Mouse (Mus musculus): Measurements from ENCODE around the gene Rtn2. TPM values are rescaled to one million over a fixed set of nuclear protein-coding genes. Genes with fewer than 3 reads are reported as not detected.

Rtn2 gene
- 20.2 and 20.9 TPM in 2 replicates for polyA plus RNA-seq (2015; fragmentation: Nextera tagmentation; extraction: Ambion mirVana)

DNA sequence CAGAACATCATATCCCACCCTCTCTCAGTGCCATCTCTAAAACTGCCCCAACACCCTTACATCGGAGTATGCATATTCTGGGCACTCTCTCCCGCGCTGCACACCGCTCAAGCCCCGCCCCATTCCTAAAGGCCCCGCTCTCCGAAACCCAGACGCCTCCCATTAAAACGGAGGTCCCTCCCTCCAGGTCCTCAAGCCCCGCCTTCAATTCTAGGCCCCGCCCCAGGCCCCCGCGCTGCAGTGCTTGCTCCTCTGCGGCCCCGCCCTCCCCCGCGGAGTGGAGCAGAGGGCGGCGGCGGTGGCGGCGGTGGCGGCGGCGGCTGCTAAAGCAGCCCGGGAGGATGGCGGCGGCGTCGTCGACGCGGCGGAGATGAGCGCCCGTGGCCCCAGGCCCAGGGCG, at the start of gene Rtn2:
TSS of gene Rtn2 (plus strand) at position 240 of the 400 bp plus-strand sequence.
- 2% methylated on average over 35 of the region's 37 CpGs for WGBS
- Histone ChIP-seq H3K4me2 (replicated peaks) (peak within 1 kb of the TSS; percentile 97), H3K27ac (no peak within 1 kb of the TSS), H3K4me1 (peaks cover 18% of the 10 kb centered on the region), H3K9me3 (no peaks in the 10 kb centered on the region), H3K27me3 (peaks cover 67% of the 10 kb centered on the region), H3K4me3 (peak within 1 kb of the TSS; percentile 59), H3K9ac (peak within 1 kb of the TSS; percentile 51), H3K36me3 (no peaks in the 10 kb centered on the region)
- peak; percentile 69 for ATAC-seq (ENCODE audit: low FRiP score, low read depth)

DNA sequence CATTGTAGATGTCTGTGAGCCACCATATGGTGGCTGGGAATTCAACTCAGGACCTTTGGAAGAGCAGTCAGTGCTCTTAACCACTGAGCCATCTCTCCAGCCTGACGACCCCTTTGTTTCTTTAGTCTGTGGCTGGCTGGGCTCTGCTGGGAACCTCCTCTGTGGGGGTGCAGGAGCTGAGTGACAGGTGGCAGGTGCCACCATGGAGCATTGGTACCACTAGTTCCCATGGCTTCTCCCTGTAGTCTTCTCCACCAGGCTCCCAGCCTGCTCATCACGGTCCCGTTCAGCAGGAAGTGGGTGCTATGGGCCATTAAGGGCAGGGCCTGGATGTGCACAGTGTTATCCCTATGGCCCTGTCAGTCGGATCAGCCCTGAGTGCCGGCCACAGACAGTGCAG, 47.8 kb upstream of the Rtn2 start:
- no peak for ATAC-seq (ENCODE audit: low FRiP score, low read depth)
- Histone ChIP-seq H3K4me3 (no peak overlapping the region), H3K27ac (no peak overlapping the region), H3K4me1 (peaks cover 6% of the 10 kb centered on the region), H3K9ac (no peak overlapping the region), H3K36me3 (peaks cover 12% of the 10 kb centered on the region), H3K27me3 (no peaks in the 10 kb centered on the region), H3K4me2 (replicated peaks) (no peak overlapping the region), H3K9me3 (no peaks in the 10 kb centered on the region)
- 79% methylated on average over 5 of the region's 5 CpGs for WGBS

DNA sequence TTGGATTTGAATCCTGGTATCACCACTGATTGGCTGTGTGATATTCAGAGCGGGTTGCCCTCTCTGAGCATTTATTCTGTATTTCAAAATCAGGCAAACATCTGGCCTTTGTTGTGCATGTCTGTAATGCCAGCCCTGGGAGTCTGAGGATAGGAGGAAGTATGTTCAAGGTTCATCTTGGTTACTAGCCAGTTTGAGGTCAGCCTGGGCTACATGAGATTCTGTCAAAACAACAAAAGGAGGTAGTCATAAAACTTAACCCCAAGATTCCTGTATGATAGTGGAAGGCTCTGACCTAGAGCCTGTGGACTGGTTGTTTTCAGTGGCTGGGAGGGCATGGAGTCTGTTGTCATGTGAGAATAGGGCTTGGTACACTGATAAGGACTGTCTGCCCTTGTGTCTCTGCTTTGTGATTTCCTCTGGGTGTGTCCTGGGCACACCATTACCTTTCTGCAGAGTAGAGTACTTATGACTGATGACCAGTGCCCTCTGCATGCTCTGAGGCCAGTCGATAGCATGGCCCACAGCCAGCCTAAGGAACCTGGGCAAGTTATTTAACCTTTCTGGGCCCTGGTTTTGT, 47.2 kb upstream of the Rtn2 start:
- Histone ChIP-seq H3K4me2 (replicated peaks) (no peak overlapping the region), H3K9ac (no peak overlapping the region), H3K4me3 (no peak overlapping the region), H3K27me3 (no peaks in the 10 kb centered on the region), H3K27ac (no peak overlapping the region), H3K4me1 (peaks cover 5% of the 10 kb centered on the region; the same call in 1 of the 2 replicates), H3K9me3 (no peaks in the 10 kb centered on the region), H3K36me3 (peaks cover 12% of the 10 kb centered on the region)
- WGBS, result 86% methylated on average over 2 of the region's 2 CpGs
- no peak for ATAC-seq (ENCODE audit: low FRiP score, low read depth)

DNA sequence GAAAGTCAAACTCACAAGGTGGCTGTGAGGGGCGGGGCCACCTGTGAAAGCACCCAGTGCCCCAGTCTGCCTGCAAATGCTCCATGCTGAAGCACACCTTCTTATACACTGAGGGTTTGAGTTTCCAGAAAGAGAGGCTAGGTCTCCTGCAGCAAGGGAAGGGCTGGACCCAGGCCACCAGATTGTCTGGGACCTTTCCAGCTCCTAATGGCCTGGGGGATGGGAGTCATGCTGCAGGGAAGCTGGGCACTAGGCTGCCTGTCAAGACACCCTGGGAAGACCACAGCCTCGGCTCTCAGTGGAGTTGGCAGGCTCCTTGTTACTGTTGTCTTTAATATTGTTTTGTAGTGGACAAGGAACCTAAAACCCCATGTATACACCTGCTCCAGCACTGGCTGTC, 46.0 kb upstream of the Rtn2 start:
- Histone ChIP-seq H3K27me3 (no peaks in the 10 kb centered on the region), H3K27ac (no peak overlapping the region), H3K9me3 (no peaks in the 10 kb centered on the region), H3K4me1 (peaks cover 5% of the 10 kb centered on the region; the same call in 1 of the 2 replicates), H3K4me3 (no peak overlapping the region), H3K9ac (peak overlapping the region; percentile 35; the same call in 1 of the 2 replicates), H3K36me3 (peaks cover 16% of the 10 kb centered on the region; the same call in 1 of the 2 replicates), H3K4me2 (replicated peaks) (no peak overlapping the region)
- ATAC-seq (ENCODE audit: low FRiP score, low read depth), result no peak
- 79% methylated on average over 2 of the region's 2 CpGs for WGBS

DNA sequence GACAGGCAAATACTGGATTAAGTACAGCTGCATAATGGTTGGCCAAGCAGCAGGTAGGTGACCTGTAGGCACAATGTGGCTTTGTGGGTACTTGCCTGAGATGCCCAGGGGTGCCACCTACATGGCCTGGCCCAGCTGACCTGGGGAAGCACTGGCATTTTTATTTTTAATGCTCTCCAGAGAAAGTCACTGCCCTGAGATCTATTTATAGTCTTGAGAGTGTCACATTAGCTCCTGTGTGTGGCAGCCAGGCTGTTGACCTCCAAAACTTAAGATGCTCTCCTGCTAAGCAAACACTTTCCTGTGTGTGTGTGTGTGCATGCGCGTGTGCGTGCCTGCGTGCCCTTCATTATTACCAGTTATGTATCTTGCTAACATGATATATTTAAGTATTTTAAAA, 44.1 kb upstream of the Rtn2 start:
- no peaks in the 10 kb centered on the region for H3K9me3 ChIP-seq
- no peak overlapping the region for H3K9ac ChIP-seq
- 99% methylated on average over 4 of the region's 4 CpGs for WGBS
- no peaks in the 10 kb centered on the region for H3K27me3 ChIP-seq
- H3K4me2 ChIP-seq (replicated peaks), result no peak overlapping the region
- peaks cover 5% of the 10 kb centered on the region; the same call in 1 of the 2 replicates for H3K4me1 ChIP-seq
- H3K27ac ChIP-seq, result no peak overlapping the region
- H3K4me3 ChIP-seq, result no peak overlapping the region
- no peak for ATAC-seq (ENCODE audit: low FRiP score, low read depth)
- peaks cover 11% of the 10 kb centered on the region; the same call in 1 of the 2 replicates for H3K36me3 ChIP-seq

DNA sequence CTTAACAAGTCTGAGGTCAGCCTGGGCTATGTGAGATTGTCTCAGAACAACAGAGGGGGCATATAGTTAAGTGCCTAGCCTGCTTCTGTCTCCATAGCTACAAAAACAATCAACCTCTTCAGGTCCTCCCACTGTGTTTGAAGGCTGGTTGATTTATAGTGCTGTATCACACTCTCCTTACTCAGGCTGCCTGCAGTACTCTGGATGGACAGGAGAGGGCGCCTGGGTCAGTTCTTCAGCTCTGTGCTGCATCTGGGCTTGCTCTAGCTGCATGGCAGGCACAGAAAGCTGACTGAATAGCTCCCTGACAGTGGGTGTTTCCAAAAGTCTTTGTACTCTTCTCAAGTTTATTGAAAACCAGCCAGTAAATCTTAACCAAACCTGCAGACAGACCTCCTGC, 43.0 kb upstream of the Rtn2 start:
- ATAC-seq (ENCODE audit: low FRiP score, low read depth), result peak; percentile 79
- 0% methylated on average over 1 of the region's 1 CpGs for WGBS
- no peak overlapping the region for H3K27ac ChIP-seq

DNA sequence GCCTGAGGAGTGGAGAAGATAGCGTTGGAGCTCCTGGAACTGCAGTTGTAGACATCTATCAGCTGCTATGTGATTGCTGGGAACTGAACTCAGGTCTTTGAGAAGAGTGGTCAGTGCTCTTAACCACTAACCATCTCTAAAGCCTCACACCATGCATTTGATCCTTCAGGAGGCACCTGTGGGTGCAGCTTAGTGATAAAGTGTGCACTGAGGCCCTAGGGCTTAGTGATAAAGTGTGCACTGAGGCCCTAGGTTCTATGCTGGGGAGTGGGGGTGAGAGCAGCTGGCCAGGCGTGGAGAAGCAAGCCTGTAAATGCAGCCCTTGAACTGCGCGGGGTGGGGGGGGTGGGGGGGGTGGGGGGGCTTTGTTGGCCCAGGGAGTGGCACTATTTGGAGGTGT, 42.4 kb upstream of the Rtn2 start:
- H3K9ac ChIP-seq, result no peak overlapping the region
- H3K27me3 ChIP-seq, result no peaks in the 10 kb centered on the region
- no peak overlapping the region for H3K4me2 ChIP-seq (replicated peaks)
- H3K4me1 ChIP-seq, result peaks cover 5% of the 10 kb centered on the region; the same call in 1 of the 2 replicates
- 49% methylated on average over 3 of the region's 4 CpGs for WGBS
- no peak overlapping the region for H3K27ac ChIP-seq
- H3K9me3 ChIP-seq, result no peaks in the 10 kb centered on the region
- H3K4me3 ChIP-seq, result no peak overlapping the region
- no peak for ATAC-seq (ENCODE audit: low FRiP score, low read depth)
- H3K36me3 ChIP-seq, result peaks cover 17% of the 10 kb centered on the region

More for the DNA sequence above, 43.0 kb upstream of the Rtn2 start:
- Histone ChIP-seq H3K4me2 (replicated peaks) (no peak overlapping the region), H3K4me3 (no peak overlapping the region), H3K36me3 (peaks cover 12% of the 10 kb centered on the region), H3K9me3 (no peaks in the 10 kb centered on the region), H3K9ac (no peak overlapping the region), H3K4me1 (peaks cover 5% of the 10 kb centered on the region; the same call in 1 of the 2 replicates), H3K27me3 (no peaks in the 10 kb centered on the region)

DNA sequence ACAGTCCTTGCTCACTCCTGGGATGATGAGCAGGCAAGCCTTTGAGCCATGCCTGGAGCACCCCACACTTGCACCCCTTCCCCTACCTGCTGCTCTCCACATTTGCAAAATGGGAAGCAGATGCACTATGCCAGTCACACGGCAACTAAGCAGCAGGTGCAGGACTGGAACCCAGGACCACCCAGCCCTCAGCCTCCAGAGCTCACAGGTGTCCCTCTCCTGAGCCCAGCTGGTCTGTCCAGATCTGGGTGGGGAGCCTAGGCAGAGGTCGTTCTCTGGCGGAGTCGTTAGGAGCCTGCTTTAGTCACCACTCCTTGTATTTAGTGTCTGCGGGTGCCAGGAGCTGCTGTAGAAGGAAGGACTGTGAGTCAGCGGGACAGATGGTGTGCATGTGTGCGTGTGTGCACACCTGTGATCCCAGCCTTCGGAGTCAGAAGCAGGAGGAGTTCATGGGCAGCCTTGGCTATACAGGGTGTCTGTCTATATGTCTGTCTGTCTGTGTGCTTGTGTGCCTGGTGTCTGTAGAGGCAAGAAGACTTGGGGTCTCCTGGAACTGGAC, 41.4 kb upstream of the Rtn2 start:
- Histone ChIP-seq H3K4me2 (replicated peaks) (no peak overlapping the region), H3K9ac (no peak overlapping the region), H3K4me1 (peaks cover 5% of the 10 kb centered on the region; the same call in 1 of the 2 replicates), H3K27ac (no peak overlapping the region), H3K36me3 (peaks cover 27% of the 10 kb centered on the region), H3K27me3 (no peaks in the 10 kb centered on the region), H3K4me3 (no peak overlapping the region), H3K9me3 (no peaks in the 10 kb centered on the region)
- WGBS, result 68% methylated on average over 8 of the region's 8 CpGs
- ATAC-seq (ENCODE audit: low FRiP score, low read depth), result no peak

DNA sequence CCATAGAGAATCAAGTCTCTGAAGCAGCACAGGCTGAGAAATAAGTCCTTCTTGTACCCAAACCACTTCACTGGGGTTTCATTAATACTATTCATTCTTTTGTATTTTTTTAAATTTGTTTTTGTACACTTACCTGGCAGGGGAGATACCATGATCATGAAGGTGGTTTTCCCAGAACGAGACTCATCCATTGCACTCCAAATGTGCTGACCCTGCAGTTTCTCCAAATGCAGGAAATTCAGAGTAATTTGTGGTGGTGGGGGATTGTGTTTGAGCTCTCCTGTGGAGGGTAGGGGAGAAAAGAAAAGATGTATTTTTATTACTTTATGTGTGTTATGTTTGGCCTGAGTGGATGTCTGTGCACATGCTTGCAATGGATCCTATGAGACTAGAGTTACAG, 40.4 kb upstream of the Rtn2 start:
- Histone ChIP-seq H3K27me3 (no peaks in the 10 kb centered on the region), H3K9me3 (no peaks in the 10 kb centered on the region), H3K4me1 (peaks cover 5% of the 10 kb centered on the region; the same call in 1 of the 2 replicates), H3K9ac (no peak overlapping the region), H3K36me3 (peaks cover 36% of the 10 kb centered on the region), H3K27ac (no peak overlapping the region), H3K4me2 (replicated peaks) (no peak overlapping the region), H3K4me3 (no peak overlapping the region)
- WGBS, result 91% methylated on average over 1 of the region's 1 CpGs
- no peak for ATAC-seq (ENCODE audit: low FRiP score, low read depth)

DNA sequence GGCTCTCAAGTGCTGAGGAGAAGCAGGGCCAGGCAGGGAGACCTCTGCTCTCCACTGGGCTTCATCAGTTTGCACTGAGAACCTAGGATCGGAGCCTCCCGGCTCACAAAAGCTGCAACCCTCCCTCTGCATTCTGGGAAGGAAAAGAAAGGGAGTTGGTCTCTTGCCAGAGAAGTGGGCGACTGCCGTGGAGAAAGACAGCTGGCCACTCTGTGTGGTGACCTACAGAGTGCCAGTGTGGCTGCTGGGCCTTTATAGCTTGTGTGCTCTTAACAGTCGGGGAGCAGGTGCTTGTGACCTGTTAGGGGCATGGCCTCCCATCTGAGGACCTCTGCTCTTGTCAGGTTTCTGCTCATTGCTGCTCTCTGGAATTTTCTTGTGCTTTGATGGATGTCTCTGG, 38.6 kb upstream of the Rtn2 start:
- H3K4me1 ChIP-seq, result peaks cover 5% of the 10 kb centered on the region; the same call in 1 of the 2 replicates
- H3K9me3 ChIP-seq, result no peaks in the 10 kb centered on the region
- 88% methylated on average over 5 of the region's 5 CpGs for WGBS
- H3K27ac ChIP-seq, result no peak overlapping the region
- ATAC-seq (ENCODE audit: low FRiP score, low read depth), result no peak
- H3K4me3 ChIP-seq, result no peak overlapping the region
- peaks cover 45% of the 10 kb centered on the region for H3K36me3 ChIP-seq
- H3K27me3 ChIP-seq, result no peaks in the 10 kb centered on the region
- H3K4me2 ChIP-seq (replicated peaks), result no peak overlapping the region
- H3K9ac ChIP-seq, result no peak overlapping the region

DNA sequence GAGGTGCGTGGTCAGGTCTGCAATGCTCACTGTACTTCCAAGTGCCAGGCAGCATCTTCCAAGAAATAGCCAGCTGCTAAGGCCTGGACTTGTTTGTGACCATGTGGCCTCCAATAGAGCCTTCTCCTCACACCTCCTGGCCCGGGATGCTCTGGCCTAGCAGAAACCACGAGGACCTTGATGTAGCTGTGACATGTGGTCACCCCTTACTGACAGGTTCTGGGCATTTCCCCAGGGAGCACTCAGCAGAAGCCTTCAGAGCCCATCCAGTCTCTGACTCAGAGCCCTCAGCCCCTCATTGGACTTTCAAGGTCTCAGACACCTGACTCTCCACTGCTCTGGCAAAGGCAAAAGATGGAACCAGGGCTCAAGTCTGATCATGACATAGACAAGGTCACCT, 37.3 kb upstream of the Rtn2 start:
- Histone ChIP-seq H3K27me3 (no peaks in the 10 kb centered on the region), H3K4me2 (replicated peaks) (no peak overlapping the region), H3K4me1 (no peaks in the 10 kb centered on the region), H3K4me3 (no peak overlapping the region), H3K9ac (no peak overlapping the region), H3K9me3 (no peaks in the 10 kb centered on the region), H3K27ac (no peak overlapping the region), H3K36me3 (peaks cover 45% of the 10 kb centered on the region)
- WGBS, result 88% methylated on average over 3 of the region's 3 CpGs
- ATAC-seq (ENCODE audit: low FRiP score, low read depth), result no peak

DNA sequence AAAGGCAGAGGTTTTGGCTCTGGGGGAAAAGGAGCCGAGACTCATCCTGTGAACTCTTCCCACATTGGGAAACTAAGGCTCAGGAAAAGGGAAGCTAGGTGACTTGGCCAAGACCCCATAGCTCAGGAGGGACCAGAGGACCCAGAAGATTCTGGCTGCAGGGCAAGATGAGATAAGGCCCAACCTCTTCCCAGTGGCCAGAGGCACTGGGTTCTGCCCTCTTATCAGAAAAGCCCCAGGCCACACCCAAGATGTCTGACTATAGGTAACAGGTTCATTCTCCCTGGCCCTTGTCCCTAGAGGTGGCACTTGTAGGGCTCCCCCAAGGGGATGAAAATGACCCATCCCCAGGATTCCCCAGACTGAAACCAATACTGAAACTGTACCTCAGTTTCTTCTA, 35.6 kb upstream of the Rtn2 start:
- no peaks in the 10 kb centered on the region for H3K4me1 ChIP-seq
- H3K9me3 ChIP-seq, result no peaks in the 10 kb centered on the region
- 93% methylated on average over 1 of the region's 1 CpGs for WGBS
- peaks cover 34% of the 10 kb centered on the region for H3K36me3 ChIP-seq
- no peak overlapping the region for H3K27ac ChIP-seq
- ATAC-seq (ENCODE audit: low FRiP score, low read depth), result no peak
- H3K4me2 ChIP-seq (replicated peaks), result no peak overlapping the region
- no peak overlapping the region for H3K4me3 ChIP-seq
- no peak overlapping the region for H3K9ac ChIP-seq
- H3K27me3 ChIP-seq, result no peaks in the 10 kb centered on the region

DNA sequence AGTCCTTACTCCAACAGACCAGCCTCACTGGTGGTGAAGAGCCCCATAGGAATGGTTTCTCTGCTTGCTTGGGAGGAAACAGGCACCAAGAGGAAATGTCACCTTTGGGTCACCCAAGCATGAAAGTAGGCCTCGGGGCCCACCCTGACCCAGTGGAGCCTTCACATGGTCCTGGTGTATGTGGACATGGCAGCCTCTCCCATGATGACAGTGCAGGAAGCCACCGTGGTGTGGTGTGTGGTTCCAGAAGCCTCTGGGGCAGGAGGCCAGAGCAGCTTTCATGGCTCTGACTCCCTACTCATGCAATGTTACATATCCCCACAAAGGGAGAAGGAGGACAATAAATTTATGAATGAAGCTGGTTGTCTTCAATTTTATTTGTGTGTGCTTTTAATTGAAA, 34.9 kb upstream of the Rtn2 start:
- H3K9me3 ChIP-seq, result no peaks in the 10 kb centered on the region

More for the DNA sequence above, 34.9 kb upstream of the Rtn2 start:
- WGBS, result 88% methylated on average over 2 of the region's 2 CpGs
- Histone ChIP-seq H3K4me2 (replicated peaks) (no peak overlapping the region), H3K27me3 (no peaks in the 10 kb centered on the region), H3K27ac (no peak overlapping the region), H3K36me3 (peaks cover 34% of the 10 kb centered on the region), H3K4me1 (no peaks in the 10 kb centered on the region), H3K9ac (no peak overlapping the region), H3K4me3 (no peak overlapping the region)
- ATAC-seq (ENCODE audit: low FRiP score, low read depth), result no peak
